Mouse (Mus musculus) heart, adult 2 months (tissue): ENCODE results near the gene Stab1.

ENCODE experiments used
- CTCF ChIP-seq: fragments of 200-600 bp; IDR thresholded peaks from 2 replicates; pipeline ENCODE4 v1.8.1; 2022; ENCODE audit warnings: antibody characterized with exemption, mild to moderate bottlenecking, moderate library complexity
- EP300 ChIP-seq: fragments of 200-500 bp; IDR thresholded peaks from 2 replicates; pipeline ENCODE4 v1.6.1; 2011; ENCODE audit warnings: low read depth, low read length, control low read depth; ENCODE audit not compliant: insufficient read depth

GRCm38 (mm10) chr14:31128826-31129219, 39.6 kb downstream of the Stab1 start, which contains the start of gene Smim4:
- TF ChIP-seq EP300 (no peak), CTCF (peak; percentile 79)
